Mouse (Mus musculus): ENCODE results near the gene Abcc4.

DNA sequence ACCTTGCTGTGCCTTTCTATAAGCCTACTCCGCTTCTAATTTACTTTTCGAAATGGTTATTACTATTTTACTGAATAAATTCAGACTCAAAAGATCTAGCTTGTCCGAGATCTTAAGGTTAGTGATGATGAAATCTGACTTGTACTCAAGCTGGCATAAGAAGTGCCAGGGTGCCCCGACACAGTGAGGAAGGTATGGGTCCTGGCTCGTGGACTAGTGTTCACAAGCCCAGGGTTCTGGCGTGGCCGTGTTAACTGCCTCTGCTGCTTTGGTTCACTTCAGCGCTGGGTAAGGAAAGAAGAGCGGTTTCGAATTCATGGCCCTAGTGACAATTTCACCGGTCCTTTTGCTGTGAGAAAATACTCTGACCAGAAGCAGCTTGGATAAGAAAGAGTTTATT is 943 bp upstream of the Abcc4 start:
- no peak for TF ChIP-seq CTCF (IDR thresholded peaks at IDR 0.05; ENCODE audit: low read depth)
- no peak for TF ChIP-seq EP300 (IDR thresholded peaks at IDR 0.05; ENCODE audit: low read depth)

All from liver, postnatal 0 days (tissue).